Mouse (Mus musculus) forebrain, postnatal 0 days (tissue): Measurements from ENCODE around the gene Hspa2. TPM values are rescaled to one million over a fixed set of nuclear protein-coding genes. Genes with fewer than 3 reads are reported as not detected.
"Not testable (repeated sequence)": the region's sequence is repeated elsewhere in the genome, so short reads cannot be mapped to it uniquely, and the experiment has no call there.

ENCODE experiments used
- ATAC-seq: fragments of 200-750 bp; cut with Nextera tagmentation; 2 replicates; pipeline ENCODE4 v1.8.0; 2017; ENCODE audit warnings: mild to moderate bottlenecking, moderate library complexity
- DNase-seq: peaks from one replicate; pipeline ENCODE4 v3.0.0-alpha.2; 2015
- H3K27ac ChIP-seq: fragments of 300-500 bp; sonication (generic); 2 replicates; pipeline ENCODE4 v1.5.1; 2014; ENCODE audit warnings: low read depth, mild to moderate bottlenecking, antibody characterized with exemption, low read length, moderate library complexity, mixed read lengths
- H3K27me3 ChIP-seq: fragments of 300-500 bp; sonication (generic); 2 replicates; pipeline ENCODE4 v1.6.1; 2014; ENCODE audit warnings: mild to moderate bottlenecking, low read length, mixed read lengths; ENCODE audit not compliant: insufficient read depth
- H3K36me3 ChIP-seq: fragments of 300-500 bp; sonication (generic); 2 replicates; pipeline ENCODE4 v1.6.1; 2014; ENCODE audit warnings: mild to moderate bottlenecking, moderate library complexity; ENCODE audit not compliant: insufficient read depth
- H3K4me1 ChIP-seq: fragments of 300-500 bp; sonication (generic); 2 replicates; pipeline ENCODE4 v1.6.1; 2014; ENCODE audit warnings: antibody characterized with exemption; ENCODE audit not compliant: insufficient read depth
- H3K4me2 ChIP-seq: fragments of 300-500 bp; sonication (generic); 2 replicates; pipeline ENCODE4 v1.6.1; 2014; ENCODE audit warnings: low read depth, mild to moderate bottlenecking, moderate library complexity
- H3K4me3 ChIP-seq: fragments of 300-500 bp; sonication (generic); 2 replicates; pipeline ENCODE4 v1.5.1; 2014; ENCODE audit warnings: low read depth, low read length, mixed read lengths
- H3K9ac ChIP-seq: fragments of 300-500 bp; sonication (generic); 2 replicates; pipeline ENCODE4 v1.6.1; 2014; ENCODE audit warnings: mild to moderate bottlenecking
- H3K9me3 ChIP-seq: fragments of 300-500 bp; sonication (generic); 2 replicates; pipeline ENCODE4 v1.6.1; 2016; ENCODE audit warnings: low read length
- CTCF ChIP-seq: sonication (generic); IDR thresholded peaks from 2 replicates; pipeline ENCODE4 v1.5.1; 2016; ENCODE audit warnings: antibody characterized with exemption, control low read depth, low read depth
- WGBS: fragments of 180-500 bp; shearing (Covaris S2); extraction: QIAGEN DNeasy Blood & Tissue Kit; methylation state at CpG from one replicate; pipeline ENCODE4 v1.1.7; 2014; 5-methylcytosine and 5-hydroxymethylcytosine counted together
- polyA plus RNA-seq: library from polyadenylated mRNA; unstranded; fragments of >200 nt; fragmentation: Nextera tagmentation; extraction: Ambion mirVana; gene quantifications from 2 replicates; pipeline ENCODE4 v1.2.1, GENCODE M21; 2015
- total RNA-seq: library from RNA; depleted of rRNA; stranded (reverse); fragments of >200 nt; gene quantifications from 2 replicates; pipeline ENCODE4 v1.2.3, GENCODE M21; 2014

The Hspa2 gene
- total and polyA plus RNA-seq, 2 experiments from 2014 or later: 10.6 to 11.6 TPM

GRCm38 (mm10) chr12:76431431-76431830, 27.5 kb downstream of the Hspa2 start:
- Histone ChIP-seq H3K9me3 (no peaks in the 10 kb centered on the region), H3K27ac (no peak overlapping the region), H3K36me3 (no peaks in the 10 kb centered on the region), H3K4me3 (no peak overlapping the region), H3K4me1 (no peaks in the 10 kb centered on the region), H3K9ac (no peak overlapping the region), H3K4me2 (no peak overlapping the region), H3K27me3 (no peaks in the 10 kb centered on the region)
- TF ChIP-seq CTCF: no peak
- DNase-seq: no peak
- 83% methylated on average over 6 of the region's 6 CpGs for WGBS
- no peak for ATAC-seq

- Histone ChIP-seq H3K4me3 (no peak overlapping the region), H3K27ac (no peak overlapping the region), H3K36me3 (no peaks in the 10 kb centered on the region), H3K9me3 (no peaks in the 10 kb centered on the region), H3K4me2 (no peak overlapping the region), H3K9ac (no peak overlapping the region), H3K4me1 (no peaks in the 10 kb centered on the region), H3K27me3 (no peaks in the 10 kb centered on the region)
- DNase-seq: no peak
- WGBS: 45% methylated on average over 7 of the region's 7 CpGs
- no peak for TF ChIP-seq CTCF
- ATAC-seq: no peak
Measured at GRCm38 (mm10) chr12:76434111-76434510, 30.1 kb downstream of the Hspa2 start.

GRCm38 (mm10) chr12:76435084-76435483, 31.1 kb downstream of the Hspa2 start:
- no peak for ATAC-seq
- H3K9ac ChIP-seq: no peak overlapping the region
- WGBS: 8% methylated on average over 17 of the region's 17 CpGs

GRCm38 (mm10) chr12:76435549-76435948, 31.6 kb downstream of the Hspa2 start:
- ATAC-seq (no peak), DNase-seq (no peak)
- Histone ChIP-seq H3K36me3 (no peaks in the 10 kb centered on the region), H3K9me3 (no peaks in the 10 kb centered on the region), H3K27ac (no peak overlapping the region), H3K27me3 (no peaks in the 10 kb centered on the region), H3K9ac (no peak overlapping the region), H3K4me3 (no peak overlapping the region), H3K4me2 (no peak overlapping the region), H3K4me1 (no peaks in the 10 kb centered on the region)
- WGBS: 40% methylated on average over 8 of the region's 8 CpGs
- no peak for TF ChIP-seq CTCF

More at GRCm38 (mm10) chr12:76435084-76435483, 31.1 kb downstream of the Hspa2 start:
- Histone ChIP-seq H3K36me3 (no peaks in the 10 kb centered on the region), H3K4me3 (no peak overlapping the region), H3K4me2 (peak overlapping the region; percentile 39), H3K27me3 (no peaks in the 10 kb centered on the region), H3K9me3 (no peaks in the 10 kb centered on the region), H3K27ac (no peak overlapping the region), H3K4me1 (no peaks in the 10 kb centered on the region)
- no peak for TF ChIP-seq CTCF
- no peak for DNase-seq

- not testable (repeated sequence) for H3K27ac ChIP-seq, H3K27me3 ChIP-seq, H3K36me3 ChIP-seq, H3K4me2 ChIP-seq, H3K4me3 ChIP-seq, H3K9me3 ChIP-seq, H3K9ac ChIP-seq, H3K4me1 ChIP-seq, DNase-seq, ATAC-seq
- 80% methylated on average over 6 of the region's 6 CpGs for WGBS
Measured at GRCm38 (mm10) chr12:76443488-76443887, 39.5 kb downstream of the Hspa2 start.

- Histone ChIP-seq H3K4me1 (no peaks in the 10 kb centered on the region), H3K9me3 (no peaks in the 10 kb centered on the region), H3K27ac (no peak overlapping the region), H3K27me3 (no peaks in the 10 kb centered on the region), H3K4me3 (no peak overlapping the region), H3K9ac (no peak overlapping the region), H3K4me2 (no peak overlapping the region), H3K36me3 (no peaks in the 10 kb centered on the region)
- WGBS: 70% methylated on average over 10 of the region's 10 CpGs
- no peak for DNase-seq
- TF ChIP-seq CTCF: no peak
- ATAC-seq: no peak
Measured at GRCm38 (mm10) chr12:76444359-76444772, 40.4 kb downstream of the Hspa2 start.

GRCm38 (mm10) chr12:76444862-76445261, 40.9 kb downstream of the Hspa2 start:
- Histone ChIP-seq H3K9me3 (no peaks in the 10 kb centered on the region), H3K27me3 (no peaks in the 10 kb centered on the region), H3K9ac (no peak overlapping the region), H3K4me2 (no peak overlapping the region), H3K36me3 (no peaks in the 10 kb centered on the region), H3K27ac (no peak overlapping the region), H3K4me1 (no peaks in the 10 kb centered on the region), H3K4me3 (no peak overlapping the region)
- TF ChIP-seq CTCF: no peak
- ATAC-seq (no peak), DNase-seq (no peak)
- 79% methylated on average over 6 of the region's 6 CpGs for WGBS

- Histone ChIP-seq H3K4me3 (no peak overlapping the region), H3K9ac (no peak overlapping the region), H3K4me1 (no peaks in the 10 kb centered on the region), H3K36me3 (no peaks in the 10 kb centered on the region), H3K4me2 (no peak overlapping the region), H3K27ac (no peak overlapping the region), H3K9me3 (no peaks in the 10 kb centered on the region), H3K27me3 (no peaks in the 10 kb centered on the region)
- DNase-seq (no peak), ATAC-seq (no peak)
- TF ChIP-seq CTCF: no peak
- WGBS: 92% methylated on average over 11 of the region's 11 CpGs
Measured at GRCm38 (mm10) chr12:76446201-76446600, 42.2 kb downstream of the Hspa2 start.
